Mouse (Mus musculus) forebrain, embryonic 15.5 days (tissue): ENCODE results near the gene Lyrm1. TPM values are rescaled to one million over a fixed set of nuclear protein-coding genes. Genes with fewer than 3 reads are reported as not detected.

Experiments
- ATAC-seq: fragments of 200-750 bp; cut with Nextera tagmentation; replicated peaks from 2 replicates; pipeline ENCODE4 v1.8.0; 2017; ENCODE audit warnings: mild to moderate bottlenecking, moderate TSS enrichment, moderate library complexity
- H3K27ac ChIP-seq: fragments of 300-500 bp; sonication (generic); replicated peaks from 2 replicates; pipeline ENCODE4 v1.5.1; 2015; ENCODE audit warnings: mild to moderate bottlenecking, inconsistent platforms
- H3K27me3 ChIP-seq: fragments of 300-500 bp; sonication (generic); 2 replicates; pipeline ENCODE4 v1.6.1; 2015; ENCODE audit warnings: inconsistent platforms
- H3K36me3 ChIP-seq: fragments of 300-500 bp; sonication (generic); 2 replicates; pipeline ENCODE4 v1.6.1; 2015; ENCODE audit warnings: mild to moderate bottlenecking, inconsistent platforms
- H3K4me1 ChIP-seq: fragments of 300-500 bp; sonication (generic); 2 replicates; pipeline ENCODE4 v1.6.1; 2015; ENCODE audit warnings: inconsistent platforms
- H3K4me2 ChIP-seq: fragments of 300-500 bp; sonication (generic); replicated peaks from 2 replicates; pipeline ENCODE4 v1.6.1; 2015; ENCODE audit warnings: mild to moderate bottlenecking, inconsistent platforms
- H3K4me3 ChIP-seq: fragments of 300-500 bp; sonication (generic); 2 replicates; pipeline ENCODE4 v1.5.1; 2015; ENCODE audit warnings: mild to moderate bottlenecking, inconsistent platforms
- H3K9ac ChIP-seq: fragments of 300-500 bp; sonication (generic); replicated peaks from 2 replicates; pipeline ENCODE4 v1.6.1; 2015; ENCODE audit warnings: mild to moderate bottlenecking, inconsistent platforms
- H3K9me3 ChIP-seq: fragments of 300-500 bp; sonication (generic); 2 replicates; pipeline ENCODE4 v1.6.1; 2016; ENCODE audit warnings: inconsistent platforms
- WGBS: fragments of 180-500 bp; shearing (Covaris S2); methylation state at CpG from one replicate; pipeline ENCODE4 v1.1.7; 2015; ENCODE audit warnings: mixed read lengths; 5-methylcytosine and 5-hydroxymethylcytosine counted together
- polyA plus RNA-seq: library from polyadenylated mRNA; unstranded; fragments of >200 nt; fragmentation: Nextera tagmentation; extraction: Ambion mirVana; gene quantifications from 2 replicates; pipeline ENCODE4 v1.2.1, GENCODE M21; 2015

Gene Lyrm1
- polyA plus RNA-seq, 1 experiment from 2014 or later: 14.7 TPM

GRCm38 (mm10) chr7:119937036-119937435 is 41.4 kb downstream of the Lyrm1 start:
- Histone ChIP-seq H3K4me3 (no peak overlapping the region), H3K4me1 (no peaks in the 10 kb centered on the region), H3K27ac (no peak overlapping the region), H3K9me3 (no peaks in the 10 kb centered on the region), H3K9ac (no peak overlapping the region), H3K27me3 (no peaks in the 10 kb centered on the region), H3K4me2 (no peak overlapping the region), H3K36me3 (no peaks in the 10 kb centered on the region)
- WGBS: 71% methylated on average over 5 of the region's 5 CpGs
- no peak for ATAC-seq

DNA sequence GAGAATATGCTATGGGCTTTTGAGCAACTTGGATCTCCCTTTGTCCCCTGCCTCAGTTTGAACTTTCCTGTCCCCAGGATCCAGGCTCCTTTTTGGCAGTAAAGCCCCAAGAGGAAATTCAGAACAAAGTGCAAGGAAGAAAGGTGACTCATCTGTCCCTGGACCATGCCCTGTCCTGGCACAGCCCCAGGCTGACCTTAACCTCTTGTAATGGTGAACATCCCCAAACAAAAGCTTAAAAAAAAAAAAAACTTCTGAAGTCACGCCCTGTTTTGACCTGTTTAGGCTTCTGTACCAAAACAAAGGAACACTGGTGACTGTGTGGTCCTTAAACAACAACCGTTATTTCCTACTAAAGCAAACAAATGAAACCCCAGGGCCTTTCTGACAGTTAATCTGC is 45.9 kb downstream of the Lyrm1 start:
- Histone ChIP-seq H3K9me3 (no peaks in the 10 kb centered on the region), H3K27me3 (no peaks in the 10 kb centered on the region), H3K36me3 (no peaks in the 10 kb centered on the region), H3K27ac (no peak overlapping the region), H3K9ac (no peak overlapping the region), H3K4me2 (no peak overlapping the region), H3K4me3 (no peak overlapping the region), H3K4me1 (no peaks in the 10 kb centered on the region)
- no peak for ATAC-seq
- 66% methylated on average over 2 of the region's 2 CpGs for WGBS

- H3K4me2 ChIP-seq: no peak overlapping the region
- WGBS: 80% methylated on average over 1 of the region's 1 CpGs
- no peak for ATAC-seq
Observed at GRCm38 (mm10) chr7:119954047-119954446, 58.4 kb downstream of the Lyrm1 start.

GRCm38 (mm10) chr7:119957421-119957820 is 61.8 kb downstream of the Lyrm1 start:
- no peaks in the 10 kb centered on the region for H3K4me1 ChIP-seq
- ATAC-seq: no peak
- H3K36me3 ChIP-seq: no peaks in the 10 kb centered on the region
- H3K4me2 ChIP-seq: no peak overlapping the region
- H3K27ac ChIP-seq: no peak overlapping the region
- H3K27me3 ChIP-seq: no peaks in the 10 kb centered on the region
- no peak overlapping the region for H3K4me3 ChIP-seq
- no peak overlapping the region for H3K9ac ChIP-seq
- H3K9me3 ChIP-seq: no peaks in the 10 kb centered on the region

More at GRCm38 (mm10) chr7:119954047-119954446, 58.4 kb downstream of the Lyrm1 start:
- Histone ChIP-seq H3K4me3 (no peak overlapping the region), H3K9me3 (no peaks in the 10 kb centered on the region), H3K9ac (no peak overlapping the region), H3K4me1 (no peaks in the 10 kb centered on the region), H3K27me3 (no peaks in the 10 kb centered on the region), H3K27ac (no peak overlapping the region), H3K36me3 (no peaks in the 10 kb centered on the region)

DNA sequence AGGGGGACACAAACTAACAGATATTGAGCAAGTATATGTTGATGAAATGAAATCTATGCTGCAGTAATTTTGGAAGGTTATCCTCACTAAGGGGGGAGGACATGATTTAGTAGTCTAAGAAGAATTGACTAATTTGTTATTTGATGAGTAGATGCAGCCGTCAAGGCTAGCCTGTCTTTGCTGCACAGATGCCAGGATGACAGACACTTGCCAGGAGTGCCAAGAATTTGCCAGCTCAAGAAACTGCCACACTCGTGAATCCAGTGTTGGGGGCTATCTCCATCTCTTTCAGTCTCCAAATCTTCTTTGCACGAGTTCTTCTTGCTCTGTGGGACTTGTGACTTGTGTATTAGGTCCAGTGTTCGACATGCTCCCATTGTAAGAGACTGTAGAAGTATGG is 63.4 kb downstream of the Lyrm1 start:
- no peak for ATAC-seq
- H3K9ac ChIP-seq: no peak overlapping the region
- H3K9me3 ChIP-seq: no peaks in the 10 kb centered on the region
- no peaks in the 10 kb centered on the region for H3K27me3 ChIP-seq
- H3K4me2 ChIP-seq: no peak overlapping the region
- no peak overlapping the region for H3K27ac ChIP-seq
- no peaks in the 10 kb centered on the region for H3K36me3 ChIP-seq
- no peaks in the 10 kb centered on the region for H3K4me1 ChIP-seq
- 58% methylated on average over 4 of the region's 4 CpGs for WGBS
- no peak overlapping the region for H3K4me3 ChIP-seq

DNA sequence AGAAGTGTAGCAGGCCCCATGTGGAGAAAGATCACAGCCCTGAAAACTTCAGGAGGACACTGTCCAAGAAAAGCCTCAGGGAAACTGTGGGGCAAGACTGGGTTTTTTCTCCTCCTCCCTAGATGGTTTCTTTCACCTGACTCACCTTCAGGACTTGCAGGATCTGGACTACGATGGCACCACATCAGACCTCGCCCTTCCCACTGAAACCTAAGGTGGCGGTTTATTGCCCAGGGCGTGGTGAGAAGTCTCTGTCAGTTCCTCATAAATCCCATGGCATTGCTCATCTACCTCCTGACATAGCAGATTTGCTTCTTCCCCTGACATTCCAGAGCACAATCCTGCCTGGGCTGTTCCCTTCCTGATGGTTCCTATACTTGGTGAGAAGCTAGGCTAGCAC is 63.8 kb downstream of the Lyrm1 start:
- H3K4me3 ChIP-seq: no peak overlapping the region
- no peak overlapping the region for H3K27ac ChIP-seq
- no peaks in the 10 kb centered on the region for H3K9me3 ChIP-seq
- ATAC-seq: no peak
- WGBS: 95% methylated on average over 4 of the region's 4 CpGs
- no peak overlapping the region for H3K9ac ChIP-seq
- no peaks in the 10 kb centered on the region for H3K27me3 ChIP-seq
- no peaks in the 10 kb centered on the region for H3K36me3 ChIP-seq
- H3K4me1 ChIP-seq: no peaks in the 10 kb centered on the region
- H3K4me2 ChIP-seq: no peak overlapping the region

DNA sequence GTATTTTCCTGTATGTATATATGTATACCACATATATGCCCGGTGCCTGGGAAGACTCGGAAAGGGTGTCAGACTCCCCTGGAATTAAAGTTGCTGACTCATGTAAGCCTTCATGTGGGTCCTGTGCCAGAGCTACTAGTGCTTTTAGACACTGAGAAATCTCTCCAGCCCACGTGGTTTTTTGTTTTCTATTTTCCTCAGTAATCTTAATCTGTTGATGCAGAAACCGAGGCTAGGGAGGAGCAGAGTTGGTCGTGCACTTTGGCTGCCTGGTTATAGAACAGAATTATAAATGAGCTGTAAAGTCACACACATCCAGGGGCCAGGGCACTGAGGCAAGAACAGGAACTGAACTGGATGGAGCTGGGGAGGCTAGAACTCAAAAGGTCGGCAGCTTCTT is 64.3 kb downstream of the Lyrm1 start:
- Histone ChIP-seq H3K4me3 (no peak overlapping the region), H3K27me3 (no peaks in the 10 kb centered on the region), H3K4me1 (no peaks in the 10 kb centered on the region), H3K36me3 (no peaks in the 10 kb centered on the region), H3K4me2 (no peak overlapping the region), H3K9me3 (no peaks in the 10 kb centered on the region), H3K27ac (no peak overlapping the region), H3K9ac (no peak overlapping the region)
- ATAC-seq: no peak
- WGBS: 81% methylated on average over 6 of the region's 6 CpGs

DNA sequence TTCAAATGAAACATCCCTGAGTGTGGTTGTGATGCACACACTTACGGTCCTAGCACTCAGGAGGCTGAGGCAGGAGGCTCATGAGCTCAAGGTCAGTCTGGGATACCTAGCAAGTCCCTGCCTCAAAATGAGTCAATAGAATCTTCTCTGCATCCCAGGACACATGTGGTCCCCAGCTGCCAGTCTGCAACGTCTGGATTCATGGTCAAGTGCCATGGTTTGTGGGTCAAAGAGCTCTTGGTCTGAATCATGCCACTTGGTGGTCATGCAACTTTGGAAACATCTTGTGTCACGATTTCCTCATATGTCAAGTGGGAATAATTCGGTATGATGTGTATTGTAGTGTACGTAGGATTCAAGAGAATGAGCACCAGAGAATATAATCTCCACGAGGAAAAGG is 64.9 kb downstream of the Lyrm1 start:
- WGBS: 87% methylated on average over 6 of the region's 6 CpGs
- Histone ChIP-seq H3K27me3 (no peaks in the 10 kb centered on the region), H3K4me3 (no peak overlapping the region), H3K9me3 (no peaks in the 10 kb centered on the region), H3K27ac (no peak overlapping the region), H3K4me1 (no peaks in the 10 kb centered on the region), H3K4me2 (no peak overlapping the region), H3K36me3 (no peaks in the 10 kb centered on the region), H3K9ac (no peak overlapping the region)
- no peak for ATAC-seq

DNA sequence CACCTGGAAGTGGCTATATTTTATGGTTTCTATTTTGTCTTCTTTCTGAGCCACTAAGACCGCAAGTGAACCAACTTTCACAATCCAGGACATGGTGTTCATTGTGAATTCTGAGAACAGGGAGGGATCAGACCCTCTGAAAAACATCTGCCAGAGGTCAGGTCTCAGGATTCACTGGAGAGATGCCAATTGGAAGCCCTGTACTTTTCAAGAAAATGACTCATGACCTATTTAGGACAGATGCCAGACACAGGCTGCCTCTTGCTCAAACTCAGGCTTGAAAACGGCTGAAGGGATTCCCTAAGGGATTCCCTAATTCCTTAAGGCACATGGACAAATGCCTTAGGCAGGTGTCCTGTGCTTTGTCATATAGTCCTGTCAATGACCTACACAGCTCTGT is 65.4 kb downstream of the Lyrm1 start:
- ATAC-seq: no peak
- no peak overlapping the region for H3K4me2 ChIP-seq

DNA sequence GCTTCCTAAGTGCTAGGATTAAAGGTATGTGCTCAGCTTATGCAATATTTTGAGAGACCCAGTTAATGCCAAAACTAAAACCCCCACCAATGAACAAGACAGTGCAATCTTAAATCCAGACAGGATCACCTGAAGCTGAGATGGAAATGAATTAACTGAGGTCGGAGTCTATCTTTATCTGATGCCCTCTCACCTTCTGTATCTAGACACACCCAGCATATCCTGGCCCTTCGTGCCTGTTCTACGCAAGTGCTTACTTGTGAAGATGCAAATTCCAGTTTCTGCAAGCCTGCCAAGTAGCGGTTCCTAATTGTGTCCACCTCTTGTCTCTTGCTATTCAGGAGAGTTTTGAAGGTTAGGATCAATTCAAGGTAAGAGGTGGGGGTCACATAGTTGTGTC is 69.5 kb downstream of the Lyrm1 start:
- H3K4me2 ChIP-seq: no peak overlapping the region
- no peaks in the 10 kb centered on the region for H3K9me3 ChIP-seq
- H3K4me3 ChIP-seq: no peak overlapping the region
- no peaks in the 10 kb centered on the region for H3K4me1 ChIP-seq
- no peaks in the 10 kb centered on the region for H3K27me3 ChIP-seq
- no peaks in the 10 kb centered on the region for H3K36me3 ChIP-seq
- no peak for ATAC-seq
- no peak overlapping the region for H3K9ac ChIP-seq
- 94% methylated on average over 4 of the region's 4 CpGs for WGBS
- no peak overlapping the region for H3K27ac ChIP-seq

More for the DNA sequence above, 65.4 kb downstream of the Lyrm1 start:
- no peaks in the 10 kb centered on the region for H3K36me3 ChIP-seq
- no peak overlapping the region for H3K4me3 ChIP-seq
- H3K27me3 ChIP-seq: no peaks in the 10 kb centered on the region
- no peaks in the 10 kb centered on the region for H3K4me1 ChIP-seq
- no peaks in the 10 kb centered on the region for H3K9me3 ChIP-seq
- no peak overlapping the region for H3K9ac ChIP-seq
- H3K27ac ChIP-seq: no peak overlapping the region
- WGBS: 62% methylated on average over 2 of the region's 2 CpGs

GRCm38 (mm10) chr7:119965651-119966395 is 70.2 kb downstream of the Lyrm1 start:
- Histone ChIP-seq H3K9me3 (no peaks in the 10 kb centered on the region), H3K4me1 (no peaks in the 10 kb centered on the region), H3K9ac (no peak overlapping the region), H3K27ac (no peak overlapping the region), H3K4me2 (no peak overlapping the region), H3K27me3 (no peaks in the 10 kb centered on the region), H3K36me3 (no peaks in the 10 kb centered on the region), H3K4me3 (no peak overlapping the region)
- ATAC-seq: no peak
- 90% methylated on average over 9 of the region's 9 CpGs for WGBS

DNA sequence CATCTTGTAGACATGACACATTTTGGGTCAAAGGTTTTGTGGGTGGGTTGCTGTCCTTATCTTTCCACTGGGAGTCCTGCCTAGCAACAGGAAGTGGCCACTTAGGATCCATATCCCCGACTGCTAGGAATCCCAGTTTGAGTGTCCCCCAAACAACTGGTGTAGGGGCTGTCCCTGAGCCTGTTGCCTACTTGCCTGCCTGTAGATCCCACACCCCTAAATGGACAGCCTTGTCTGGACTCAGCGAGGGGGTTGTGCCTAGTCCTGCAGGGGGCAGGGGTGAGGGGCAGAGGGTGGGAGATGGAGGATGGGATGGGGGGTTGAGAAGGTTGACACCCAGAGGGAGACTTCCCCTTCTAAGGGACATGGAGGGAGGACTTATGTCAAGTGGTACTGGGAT is 73.7 kb downstream of the Lyrm1 start:
- Histone ChIP-seq H3K9ac (no peak overlapping the region), H3K4me3 (no peak overlapping the region), H3K27me3 (no peaks in the 10 kb centered on the region), H3K4me1 (no peaks in the 10 kb centered on the region), H3K4me2 (no peak overlapping the region), H3K27ac (no peak overlapping the region), H3K9me3 (no peaks in the 10 kb centered on the region), H3K36me3 (no peaks in the 10 kb centered on the region)
- 95% methylated on average over 2 of the region's 2 CpGs for WGBS
- ATAC-seq: no peak

- no peak overlapping the region for H3K27ac ChIP-seq
- H3K27me3 ChIP-seq: no peaks in the 10 kb centered on the region
- ATAC-seq: no peak
- 89% methylated on average over 5 of the region's 5 CpGs for WGBS
- no peaks in the 10 kb centered on the region for H3K9me3 ChIP-seq
- H3K4me1 ChIP-seq: no peaks in the 10 kb centered on the region
- no peak overlapping the region for H3K9ac ChIP-seq
- no peak overlapping the region for H3K4me2 ChIP-seq
- no peaks in the 10 kb centered on the region for H3K36me3 ChIP-seq
- no peak overlapping the region for H3K4me3 ChIP-seq
Observed at GRCm38 (mm10) chr7:119974214-119974613, 78.6 kb downstream of the Lyrm1 start.
